Mouse (Mus musculus) thymus, postnatal 0 days (tissue): ENCODE measurements at regions not wholly inside any gene's neighbourhood (a gene's known extent, or its start where the extent isn't known, plus 50 kb on each side); places are given as distances from the start of the nearest gene placed in this dataset.
"Not testable (repeated sequence)": the region's sequence is repeated elsewhere in the genome, so short reads cannot be mapped to it uniquely, and the experiment has no call there.

Experiments
- DNase-seq: peaks from one replicate; pipeline ENCODE4 v3.0.0-alpha.2; 2015; ENCODE audit warnings: low spot score

DNA sequence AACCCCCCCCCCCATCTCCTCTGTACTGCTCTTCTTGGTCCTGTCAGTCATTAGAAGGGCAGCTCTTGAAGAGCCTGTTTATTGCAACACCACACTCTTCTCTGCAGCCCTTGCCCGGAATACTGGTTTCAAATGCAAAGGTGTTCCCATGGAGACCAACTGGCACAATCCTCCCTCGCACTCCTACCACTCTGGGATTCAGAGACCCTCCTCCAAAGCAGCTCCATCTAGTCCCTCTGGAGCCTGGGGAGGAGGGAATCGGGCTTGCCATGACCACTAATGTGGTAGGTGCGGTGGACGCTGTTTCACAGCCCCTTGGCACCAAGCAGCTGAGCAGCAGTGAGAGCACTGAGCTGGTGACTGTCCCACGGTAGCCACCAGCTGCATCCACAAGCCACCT is 83.1 kb downstream of the Stk35 start:
- DNase-seq, result no peak

DNA sequence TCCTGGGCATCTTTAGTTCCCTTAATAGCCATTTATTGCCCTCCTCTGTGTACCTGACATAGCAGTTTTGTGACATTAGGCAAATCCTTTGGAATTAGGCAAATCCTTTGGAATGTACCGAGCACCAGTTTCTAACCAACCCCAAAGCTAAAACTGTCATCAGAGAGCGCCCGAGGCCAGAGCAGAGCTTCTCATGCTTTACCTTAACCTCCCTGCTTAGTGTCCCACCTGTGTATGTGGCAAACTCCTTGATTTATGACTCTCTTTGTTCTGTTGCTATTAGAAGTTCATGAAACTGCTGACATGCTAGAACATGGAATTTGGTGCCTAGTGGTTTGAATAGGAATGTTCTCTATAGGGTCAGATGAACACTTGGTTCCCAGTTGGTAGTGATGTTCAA is 84.0 kb downstream of the Stk35 start:
- no peak for DNase-seq

DNA sequence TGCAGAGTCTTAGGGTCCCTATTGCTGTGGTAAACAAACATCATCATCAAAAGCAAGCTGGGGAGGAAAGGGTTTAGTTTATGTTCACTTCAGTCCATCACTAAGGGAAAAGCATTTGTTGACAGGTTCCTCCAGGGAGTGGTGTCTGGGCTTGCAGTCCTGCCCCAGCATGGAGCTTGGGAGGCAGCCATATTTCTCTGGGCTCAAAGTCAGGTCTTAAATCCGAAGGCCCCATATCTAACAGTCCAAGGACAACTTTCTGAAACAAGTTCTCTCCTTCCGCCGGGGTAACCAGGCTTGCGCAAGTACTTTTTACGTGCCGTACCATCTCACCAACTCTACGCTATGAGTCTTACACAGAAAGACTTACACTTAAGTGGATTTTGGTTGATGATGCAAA is 85.2 kb downstream of the Stk35 start:
- no peak for DNase-seq

DNA sequence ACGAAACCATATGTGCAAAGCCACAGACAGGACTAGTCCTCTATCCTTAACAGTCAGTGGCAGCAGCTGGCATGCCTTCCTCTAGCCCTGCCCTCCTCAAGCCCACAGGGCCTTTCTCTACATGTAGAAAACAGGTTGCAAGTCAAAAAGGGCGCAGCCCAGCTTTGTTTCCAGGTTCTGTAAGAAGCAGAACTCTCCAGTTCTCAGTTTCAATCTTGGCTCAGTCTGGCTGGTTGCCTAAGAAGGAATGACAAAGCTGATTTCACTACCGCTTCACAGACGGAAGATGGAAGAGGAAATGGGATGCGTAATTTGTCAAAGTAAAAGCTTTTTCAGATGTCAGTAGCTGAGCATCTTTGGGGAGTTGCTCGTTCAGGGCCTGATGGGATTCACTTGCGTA is 92.9 kb downstream of the Stk35 start:
- no peak for DNase-seq

DNA sequence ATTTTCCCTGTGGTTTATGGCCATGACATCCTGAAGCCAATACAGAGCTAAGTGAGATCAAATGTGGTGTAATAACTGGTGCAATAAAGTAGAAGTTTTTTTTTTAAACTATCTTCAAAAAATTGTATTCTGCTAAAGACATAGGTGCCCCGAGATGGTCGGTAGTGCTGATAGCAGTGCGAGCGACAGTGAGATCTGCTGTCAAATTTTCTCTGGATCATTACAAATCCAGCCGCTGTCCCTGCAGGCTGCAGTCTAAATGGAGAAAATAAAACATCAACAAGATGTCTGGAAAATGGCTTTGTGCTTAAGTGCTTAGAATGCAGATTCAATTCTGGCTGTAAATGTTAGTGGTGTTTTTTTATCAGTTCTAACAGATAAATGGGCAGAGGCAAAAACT is 93.5 kb downstream of the Stk35 start:
- no peak for DNase-seq

DNA sequence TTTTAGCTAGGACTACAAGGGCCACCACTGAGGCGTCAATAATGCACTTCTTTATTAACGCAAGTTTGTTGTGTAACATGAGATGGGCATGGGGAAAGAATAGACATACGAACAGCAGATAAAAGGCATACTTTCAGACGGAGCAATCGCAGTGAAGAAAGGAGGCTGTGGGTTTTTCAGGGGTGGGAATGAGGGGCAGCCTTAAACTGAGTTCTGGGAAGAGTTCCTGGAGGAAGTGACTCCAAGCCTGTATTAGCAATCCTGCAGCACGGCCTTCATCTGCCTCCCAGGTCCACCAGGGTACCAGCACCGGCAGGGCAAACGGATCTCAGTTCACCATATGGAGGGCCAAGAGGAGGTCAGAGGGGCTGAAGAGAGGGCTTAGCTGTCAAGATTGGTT is 94.6 kb downstream of the Stk35 start:
- DNase-seq, result no peak

DNA sequence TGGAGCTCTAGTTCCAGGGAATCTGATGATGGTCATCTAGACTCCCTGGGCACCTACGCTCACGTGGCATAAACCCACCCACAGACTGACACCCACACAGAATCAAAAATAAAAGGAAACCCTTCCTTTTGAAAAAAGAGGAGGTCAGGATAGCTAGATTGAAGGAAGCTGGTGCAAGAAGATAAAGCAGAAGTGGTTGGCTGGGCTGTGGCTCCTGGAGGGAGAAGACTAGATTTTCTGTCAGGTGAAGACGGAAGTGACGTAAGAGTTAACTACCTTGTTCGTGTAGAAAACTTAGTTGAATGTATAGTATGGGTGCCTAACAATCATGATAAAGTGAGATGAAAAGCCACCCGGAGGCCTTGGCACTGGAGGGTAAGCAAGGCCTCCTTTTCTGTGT is 95.1 kb downstream of the Stk35 start:
- no peak for DNase-seq

DNA sequence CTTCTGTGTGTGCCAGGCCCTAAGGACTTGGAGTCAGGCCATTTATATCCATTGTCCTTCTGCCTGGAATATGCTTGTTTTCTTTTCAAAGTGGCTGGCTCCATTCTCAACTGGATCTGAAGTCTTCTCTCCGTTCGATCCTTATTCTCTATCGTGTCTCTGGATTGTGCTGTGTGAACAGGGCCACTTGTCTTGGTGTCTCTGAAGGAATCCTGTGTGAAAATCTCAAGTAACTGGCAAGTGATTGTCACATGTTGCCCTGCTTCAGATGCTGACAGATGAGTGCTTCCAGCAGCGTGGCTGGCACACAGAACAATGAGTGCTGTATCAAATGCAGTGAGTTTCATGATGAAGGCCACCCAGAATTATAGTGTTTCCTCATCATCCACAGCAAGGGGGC is 96.4 kb downstream of the Stk35 start:
- no peak for DNase-seq

DNA sequence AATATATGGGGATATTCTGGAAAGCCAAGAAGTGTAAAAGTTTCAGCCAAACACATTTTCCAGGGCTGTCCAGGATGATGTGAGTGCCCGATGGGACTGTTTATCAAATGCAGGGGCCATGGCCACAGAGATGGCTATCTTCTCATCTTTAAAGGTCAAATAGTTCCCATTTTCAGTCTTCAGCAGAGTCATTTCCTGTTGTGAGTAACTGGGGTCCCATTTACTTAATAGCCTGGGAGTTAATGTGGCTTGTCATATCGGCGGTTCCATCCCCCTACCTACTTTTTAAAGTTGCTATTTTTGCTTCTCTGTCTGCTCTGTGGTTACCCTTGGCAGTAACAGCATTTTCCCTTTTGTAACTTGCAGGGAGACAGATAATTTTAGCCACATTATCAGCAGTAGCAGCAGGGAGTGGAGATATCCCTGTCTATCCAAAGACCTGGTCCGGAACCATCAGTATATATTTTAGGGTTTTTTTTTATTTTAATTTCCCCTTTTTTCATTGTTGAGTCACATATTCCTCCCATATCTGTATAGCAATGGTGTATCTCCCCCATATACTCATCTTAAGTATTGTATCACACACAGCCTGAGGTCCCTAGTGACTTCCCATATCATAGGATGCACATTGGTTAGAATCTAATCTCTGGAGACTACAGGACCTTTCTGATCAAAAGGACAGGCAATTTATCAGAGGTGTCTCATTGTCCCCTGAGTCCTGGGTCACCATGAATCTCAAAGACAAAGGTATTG is 103.2 kb downstream of the Stk35 start:
- no peak for DNase-seq

DNA sequence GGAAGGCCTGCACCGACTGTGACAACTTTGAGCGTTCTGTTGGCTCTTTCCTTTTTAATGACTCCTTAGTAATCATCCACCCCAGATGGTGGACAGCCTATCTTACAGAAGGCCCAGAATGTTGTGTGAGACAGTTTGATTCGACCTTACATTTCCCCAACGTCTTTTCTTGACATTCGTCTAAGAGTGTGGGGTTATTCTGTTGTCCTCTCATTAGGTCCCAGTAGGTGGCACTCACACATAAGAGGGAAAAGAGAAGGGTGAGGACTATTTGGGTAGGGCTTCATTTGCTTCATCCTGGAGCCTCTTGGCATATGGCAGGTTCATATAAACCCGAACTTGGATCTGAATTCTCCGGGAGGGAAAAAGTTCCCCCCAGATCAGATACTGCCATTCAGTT is 104.4 kb downstream of the Stk35 start:
- peak; percentile 13 for DNase-seq

DNA sequence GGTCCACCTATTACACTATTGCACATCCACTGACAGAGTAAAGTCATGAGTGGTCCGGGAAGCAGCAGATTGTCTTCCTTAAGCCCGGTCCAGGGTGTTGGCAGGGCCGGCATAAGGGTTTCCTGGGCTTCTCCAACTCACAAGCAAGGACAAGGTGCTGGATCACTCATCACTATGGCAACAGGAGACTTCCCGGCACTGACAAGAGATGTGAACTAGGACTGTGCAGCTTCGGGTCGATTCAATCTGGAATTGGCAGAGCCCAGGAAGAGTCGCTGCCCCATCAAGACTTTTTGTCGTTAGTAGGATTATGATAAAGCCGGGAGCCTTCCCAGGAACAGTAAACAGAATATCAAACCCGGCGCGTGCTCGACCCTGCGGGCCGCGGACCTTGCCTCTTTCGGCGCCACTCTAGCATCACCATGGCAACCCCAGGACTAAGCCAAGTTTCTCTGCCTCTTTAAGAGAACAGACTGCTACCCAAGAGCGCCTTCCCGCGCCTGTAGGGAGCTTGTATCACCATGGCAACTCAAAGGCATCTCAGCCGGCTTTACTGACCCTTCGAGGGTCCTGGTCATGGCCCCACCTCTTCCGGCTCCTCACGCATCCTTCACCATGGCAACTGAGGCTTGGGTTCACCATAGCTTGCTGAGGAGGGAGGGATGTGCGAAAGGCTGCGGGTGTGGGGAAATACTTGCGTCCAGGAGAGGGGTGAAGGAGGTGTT is 103.3 kb upstream of the Tgm3 start:
- no peak for DNase-seq

DNA sequence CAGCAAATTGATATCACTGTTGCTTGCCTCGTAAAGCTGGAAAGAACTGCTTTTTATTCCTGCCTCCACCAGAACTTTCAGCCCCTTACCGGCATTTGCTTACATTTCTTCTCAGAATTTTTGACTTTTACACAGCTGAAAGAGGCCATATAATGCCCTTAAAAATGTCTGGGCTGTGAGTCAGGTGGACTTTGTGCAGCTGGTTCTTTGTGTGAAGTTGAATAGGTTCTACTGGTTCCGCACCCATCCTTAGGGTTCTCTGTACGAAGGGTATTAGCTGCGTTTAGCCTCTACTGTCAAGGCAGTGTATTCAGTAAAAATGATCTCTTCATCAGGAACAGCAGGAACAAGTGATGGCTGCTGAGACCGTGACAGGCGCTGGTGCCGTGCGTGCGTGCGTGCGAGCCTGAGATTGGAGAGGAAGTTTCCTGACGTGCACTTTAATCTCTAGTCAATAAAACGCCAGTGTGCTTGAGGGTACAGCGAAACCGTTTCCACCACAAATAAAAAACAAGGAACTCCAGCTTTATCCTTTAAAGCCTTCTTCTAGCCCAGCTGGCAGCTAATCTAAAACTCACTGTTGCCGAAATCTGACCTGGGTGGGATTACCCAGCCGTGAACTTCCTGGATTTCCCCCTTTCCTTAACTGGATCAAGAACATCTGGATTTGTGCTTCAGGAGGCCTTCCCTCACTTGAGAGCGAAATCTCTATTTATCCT is 100.8 kb upstream of the Tgm3 start:
- no peak for DNase-seq

DNA sequence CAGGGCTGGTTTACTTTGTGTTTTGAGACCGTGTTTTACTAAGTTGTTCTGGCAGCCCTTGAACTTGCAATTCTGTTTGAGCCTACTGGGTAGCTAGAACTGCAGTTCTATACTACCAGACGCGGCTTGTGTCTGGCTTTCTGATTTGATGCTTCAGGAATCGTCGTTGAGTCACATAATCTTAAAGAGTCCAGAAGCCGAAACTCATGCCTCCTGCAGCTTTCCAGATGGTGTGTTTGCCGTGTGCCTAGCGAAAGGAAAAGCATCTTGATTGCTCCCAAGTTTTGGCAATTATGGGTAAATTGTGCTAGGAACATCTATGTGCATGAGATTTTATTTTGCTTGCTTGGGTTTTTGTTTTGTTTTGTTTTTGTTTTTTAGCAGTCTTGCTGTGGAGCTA is 99.6 kb upstream of the Tgm3 start:
- DNase-seq, result no peak

DNA sequence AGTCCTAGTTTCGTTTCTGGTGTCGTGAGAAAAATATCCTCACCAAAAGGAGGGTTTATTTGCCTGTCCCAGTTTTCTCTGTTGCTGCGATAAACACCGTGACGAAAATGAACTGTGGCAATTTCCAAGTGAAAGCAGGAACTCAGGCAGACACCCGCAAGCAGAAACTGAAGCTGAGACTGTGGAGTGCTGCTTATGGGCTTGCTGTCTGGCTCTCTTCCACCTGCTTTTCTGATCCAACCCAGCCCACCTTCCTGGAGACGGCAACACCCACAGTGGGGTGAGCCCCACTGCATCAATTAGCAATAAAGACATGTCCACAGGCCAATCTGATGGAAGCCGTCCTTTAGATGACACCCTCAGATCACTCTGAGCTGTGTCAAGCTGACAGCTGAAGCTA is 97.9 kb upstream of the Tgm3 start:
- DNase-seq, result no peak

DNA sequence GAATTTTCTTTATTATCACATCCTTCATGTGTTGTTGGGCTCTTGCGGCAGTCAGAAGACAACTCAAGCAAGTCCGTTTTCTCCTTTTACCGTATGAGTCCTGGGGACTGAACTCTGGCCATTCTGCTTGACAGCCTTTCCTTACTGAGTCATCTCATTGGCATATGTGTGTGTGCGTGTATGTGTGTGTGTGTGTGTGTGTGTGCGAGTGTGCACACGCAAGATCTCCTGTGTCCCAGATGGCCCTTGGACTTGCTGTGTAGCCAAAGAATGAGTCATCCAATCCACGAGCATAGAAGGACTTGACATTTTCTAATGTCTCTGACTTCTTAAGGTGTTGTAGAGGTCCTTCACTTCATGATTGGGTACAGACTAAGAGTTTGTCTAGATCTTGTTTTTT is 95.7 kb upstream of the Tgm3 start:
- no peak for DNase-seq

DNA sequence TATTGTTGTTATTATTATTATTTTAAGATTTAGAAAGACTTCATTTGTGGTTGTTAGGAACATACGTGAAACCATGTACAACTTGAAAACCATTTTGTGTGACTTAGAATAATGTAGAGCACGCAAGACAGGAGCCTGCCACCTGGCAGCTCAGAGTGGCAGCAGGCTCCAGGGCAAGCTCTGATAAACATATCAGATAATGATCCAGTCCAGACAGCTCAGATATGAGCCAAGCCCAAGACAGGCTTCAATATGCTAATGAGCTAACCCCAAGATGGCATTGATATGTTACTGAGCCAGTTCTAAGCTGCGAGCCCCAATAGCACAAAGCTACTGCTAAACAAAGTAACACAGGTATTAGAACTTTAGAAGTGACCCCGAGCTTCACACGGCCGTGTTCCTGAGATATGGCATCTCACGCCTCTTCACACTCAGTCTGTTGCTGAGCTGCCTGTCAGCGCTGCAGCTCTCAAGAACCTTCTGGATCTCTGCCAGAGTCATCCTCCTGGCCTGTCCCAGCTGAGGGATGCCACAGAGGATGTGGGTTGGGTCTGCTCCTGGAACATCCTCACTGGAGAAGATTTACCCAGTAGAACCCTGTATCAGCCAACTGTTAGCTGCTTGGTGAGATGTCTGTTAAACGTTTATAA is 93.9 kb upstream of the Tgm3 start:
- no peak for DNase-seq

DNA sequence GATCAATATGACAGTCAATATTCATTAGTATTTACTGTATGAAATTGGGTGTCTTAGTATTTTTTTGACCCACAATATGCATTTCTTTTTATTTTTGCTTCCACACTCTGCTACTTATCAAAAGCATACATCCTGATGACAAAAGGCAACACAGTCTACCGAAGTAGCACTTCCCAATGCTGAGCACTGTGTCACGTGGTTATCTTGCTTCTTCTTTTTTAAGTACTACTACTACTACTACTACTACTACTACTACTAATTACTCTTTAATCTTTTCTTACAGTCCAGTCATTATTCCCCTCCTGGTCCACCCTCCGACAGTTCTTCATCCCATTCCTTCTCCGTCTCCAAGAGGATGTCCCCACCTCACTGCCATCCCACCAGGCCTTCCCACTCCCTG is 92.6 kb upstream of the Tgm3 start:
- no peak for DNase-seq

DNA sequence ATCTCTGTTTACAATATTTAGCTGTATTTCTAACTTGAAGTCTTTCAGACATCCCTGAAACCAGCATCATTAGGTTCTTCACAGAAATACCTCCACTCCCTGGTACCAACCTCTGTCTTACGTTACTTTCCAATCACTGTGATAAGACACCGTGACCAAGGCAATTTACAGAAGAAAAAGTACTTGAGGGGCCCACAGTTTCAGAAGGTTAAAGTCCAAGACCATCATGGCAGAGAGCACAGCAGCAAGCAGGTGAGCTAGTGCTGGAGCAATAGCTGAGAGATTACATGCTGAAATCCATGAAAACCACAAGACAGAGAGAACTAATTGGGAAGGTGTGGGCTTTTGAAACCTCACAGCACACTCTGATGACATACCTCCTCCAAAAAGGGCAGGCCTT is 84.9 kb upstream of the Tgm3 start:
- DNase-seq, result no peak

DNA sequence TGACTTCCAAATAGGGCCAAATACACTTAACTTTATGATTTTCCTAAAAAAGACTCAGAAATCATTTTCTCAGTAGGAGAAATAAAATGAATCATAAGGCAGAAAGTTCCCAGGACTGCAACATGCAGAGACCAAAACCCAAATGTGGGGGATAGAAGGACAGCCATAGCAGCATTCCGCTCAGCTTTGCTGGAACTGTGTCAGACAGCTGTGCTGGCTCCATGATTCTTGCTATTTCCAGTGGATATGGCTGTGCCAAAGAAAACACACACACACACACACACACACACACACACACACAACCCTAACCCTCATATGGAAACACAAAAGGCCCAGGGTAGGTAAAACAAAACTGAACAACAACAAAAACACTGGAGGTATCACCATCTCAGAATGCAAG is 78.6 kb upstream of the Tgm3 start:
- no peak for DNase-seq

DNA sequence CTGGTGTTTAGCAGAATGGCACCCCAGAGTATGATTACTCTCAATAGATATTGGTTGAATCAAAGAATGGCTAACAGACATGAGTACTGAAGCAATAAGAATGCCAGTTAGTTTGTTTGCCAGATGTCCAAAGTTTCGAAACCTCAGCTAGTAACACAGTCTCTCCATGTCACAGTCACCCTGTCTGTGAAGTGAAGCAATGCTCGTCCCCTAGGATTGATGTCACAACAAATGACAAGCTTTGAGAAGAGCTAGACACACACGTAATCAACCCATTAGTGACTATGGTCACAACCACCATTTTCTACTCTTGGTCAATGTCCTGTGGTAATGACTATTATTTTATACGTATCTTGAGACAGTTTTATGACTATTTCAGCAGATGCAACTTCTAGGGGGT is 69.3 kb upstream of the Tgm3 start:
- DNase-seq, result no peak

DNA sequence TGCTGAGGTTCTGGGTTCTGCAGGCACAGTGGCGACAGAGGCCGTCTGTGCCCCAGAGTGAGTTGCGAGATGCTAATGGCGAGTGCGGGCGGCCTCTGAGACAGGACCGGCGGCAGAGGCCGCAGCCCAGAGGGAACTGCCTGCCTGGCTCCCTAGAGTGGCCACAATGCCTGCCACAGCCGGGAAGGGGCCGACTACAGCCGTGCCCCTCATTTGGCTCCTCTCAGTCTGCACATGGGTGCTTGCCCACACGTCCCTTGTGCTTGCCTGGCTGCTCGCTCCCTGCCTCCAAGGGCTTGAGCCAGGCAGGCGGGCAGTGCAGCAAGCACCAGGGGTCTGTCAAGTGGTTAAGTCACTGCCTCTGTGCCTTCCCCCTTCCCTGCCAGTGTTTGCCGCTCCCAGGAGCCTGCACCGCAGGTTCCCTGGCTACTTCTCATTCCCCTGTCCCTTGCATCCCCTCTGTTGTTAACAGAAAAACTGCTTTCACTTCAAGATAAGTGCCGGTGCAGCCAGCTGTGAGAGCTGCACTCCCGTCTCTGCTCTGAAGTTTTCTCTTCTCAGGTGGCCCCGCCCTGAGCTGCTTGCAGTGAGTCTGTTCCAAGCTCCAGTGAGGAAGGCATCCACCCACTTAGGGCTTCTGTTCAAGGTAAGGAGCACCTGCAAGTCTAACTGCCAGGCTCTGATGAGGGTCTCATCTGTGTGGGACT is 64.1 kb upstream of the Tgm3 start:
- DNase-seq, result peak; percentile 4

DNA sequence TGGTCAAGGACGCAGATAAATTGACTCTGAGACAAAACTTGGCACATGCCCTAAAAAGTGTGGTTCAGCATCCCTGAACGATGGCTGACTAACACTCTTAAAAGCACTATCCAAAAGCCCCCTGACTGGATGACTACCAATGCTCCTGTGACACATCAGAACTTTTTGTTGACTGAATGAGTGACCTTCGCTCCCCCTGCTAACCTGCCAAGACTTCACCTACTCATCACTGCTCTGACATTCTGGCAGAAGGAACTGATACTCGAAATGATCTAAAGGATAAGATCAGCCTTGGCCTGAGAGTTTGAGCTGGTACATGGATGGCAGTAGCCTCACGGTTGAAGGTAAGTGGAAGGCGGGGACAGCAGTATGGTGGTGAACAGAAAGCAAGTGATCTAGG is 62.4 kb upstream of the Tgm3 start:
- DNase-seq, result not testable (repeated sequence)
